Mouse (Mus musculus) Muller cell, postnatal 12 days (primary cell): ENCODE measurements at regions not wholly inside any gene's neighbourhood (a gene's known extent, or its start where the extent isn't known, plus 50 kb on each side); places are given as distances from the start of the nearest gene placed in this dataset.

Source experiments
- DNase-seq: peaks from one replicate; pipeline ENCODE4 v3.0.0-alpha.2; 2015; ENCODE audit errors: inconsistent ontology term

DNA sequence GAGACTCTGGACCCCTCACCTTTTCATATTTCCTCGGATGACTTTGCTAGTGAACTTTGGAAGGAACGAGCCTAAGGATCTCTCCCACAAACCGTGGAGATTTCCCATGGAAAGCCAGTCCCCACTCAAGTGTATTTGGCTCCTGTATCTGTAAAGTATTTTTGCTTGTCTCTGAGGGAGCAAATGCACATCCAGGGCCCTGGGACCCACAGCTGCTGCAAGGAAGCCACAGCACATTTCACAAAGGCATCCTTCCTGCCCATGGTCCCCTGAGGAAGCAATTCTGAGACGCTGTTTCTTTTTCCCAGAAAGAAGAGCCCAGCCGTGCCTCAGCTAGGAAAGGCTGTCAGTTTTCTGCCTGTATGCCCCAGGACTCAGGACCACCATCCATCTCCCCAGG is 71.7 kb upstream of the S1pr3 start:
- DNase-seq, result no peak

DNA sequence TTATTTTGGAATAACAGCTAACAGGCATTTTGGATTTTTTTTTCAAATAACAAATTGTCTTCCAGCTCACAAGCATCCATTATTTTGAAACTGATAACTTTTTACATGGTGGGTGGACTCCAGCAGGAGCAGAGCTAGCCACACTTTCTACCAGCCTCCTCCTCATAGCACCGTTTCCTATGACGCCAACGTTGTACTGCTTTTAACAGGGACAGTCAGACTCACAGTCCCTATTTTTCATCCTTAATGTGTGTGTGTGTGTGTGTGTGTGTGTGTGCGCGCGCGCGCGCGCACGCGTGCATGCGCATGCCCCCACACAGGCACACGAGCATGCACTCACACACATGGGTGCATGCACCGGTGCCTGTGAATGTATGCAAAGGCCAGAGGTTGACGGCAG is 70.5 kb upstream of the S1pr3 start:
- DNase-seq, result no peak

DNA sequence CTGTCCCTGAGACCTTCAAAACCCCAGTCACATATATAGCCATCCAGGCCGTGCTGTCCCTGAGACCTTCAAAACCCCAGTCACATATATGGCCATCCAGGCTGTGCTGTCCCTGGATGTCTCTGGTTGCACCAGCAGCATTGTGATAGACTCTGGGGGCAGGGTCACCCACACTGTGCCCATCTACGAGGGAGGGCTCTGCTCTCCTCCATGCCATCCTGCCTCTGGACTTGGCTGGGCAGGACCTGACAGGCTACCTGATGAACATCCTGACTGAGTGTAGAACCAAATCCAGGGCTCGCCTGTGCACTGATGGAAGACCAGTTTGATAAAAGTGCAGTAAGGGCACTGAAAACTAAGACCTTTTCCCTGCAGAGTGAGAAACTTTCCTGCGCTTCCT is 63.1 kb upstream of the S1pr3 start:
- no peak for DNase-seq

DNA sequence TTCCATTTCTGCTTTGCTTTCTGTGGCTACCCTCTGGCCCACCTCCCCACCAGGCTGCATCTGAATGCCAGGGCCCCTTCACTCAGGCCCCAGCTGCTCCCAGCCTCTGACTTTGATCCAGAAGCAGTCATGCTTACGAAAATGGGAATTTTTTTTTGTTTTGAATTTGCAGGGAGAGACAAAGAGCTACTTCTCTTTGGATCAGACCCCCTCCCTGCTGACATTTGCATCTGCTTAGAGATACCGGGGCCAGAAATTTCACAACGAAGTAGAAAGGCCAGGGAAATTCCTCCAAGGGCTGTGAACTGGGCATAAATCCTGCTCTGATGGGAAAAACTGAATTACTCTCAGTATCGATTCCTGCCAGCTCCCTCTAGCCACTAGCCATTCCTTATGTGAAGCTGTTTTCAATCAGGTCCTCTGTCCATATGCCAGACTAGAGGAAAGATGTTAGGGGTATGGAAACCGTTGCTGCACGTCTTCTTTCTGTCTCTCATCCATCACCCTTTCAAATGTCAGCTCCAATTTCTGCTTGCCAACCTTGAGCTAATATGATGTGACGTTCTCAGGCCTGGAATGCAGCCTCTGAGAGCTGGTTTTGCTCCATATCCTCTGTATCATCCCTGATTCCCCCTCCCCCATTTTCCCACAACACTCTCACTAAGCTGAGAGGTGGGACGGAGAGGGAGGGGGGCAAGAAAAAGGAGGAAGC is 62.4 kb upstream of the S1pr3 start:
- peak; percentile 98 for DNase-seq

DNA sequence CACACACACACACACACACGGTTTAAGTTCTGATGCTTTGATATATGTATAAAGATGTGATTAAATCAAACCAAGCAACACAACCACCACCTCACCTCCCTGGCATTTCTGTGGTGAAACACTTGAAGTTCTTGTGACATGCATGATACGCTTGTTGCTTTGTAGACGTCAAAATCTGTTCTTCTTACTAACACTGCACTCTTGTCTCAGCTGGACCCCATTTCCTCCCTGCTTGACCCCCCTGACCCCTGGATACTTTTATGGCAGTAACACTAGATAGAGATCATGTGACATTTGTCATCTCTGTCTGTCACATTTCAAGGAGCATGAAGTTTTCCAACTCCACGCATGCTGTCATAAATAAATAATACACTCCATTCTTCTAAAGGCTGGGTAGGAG is 59.7 kb upstream of the S1pr3 start:
- DNase-seq, result no peak

DNA sequence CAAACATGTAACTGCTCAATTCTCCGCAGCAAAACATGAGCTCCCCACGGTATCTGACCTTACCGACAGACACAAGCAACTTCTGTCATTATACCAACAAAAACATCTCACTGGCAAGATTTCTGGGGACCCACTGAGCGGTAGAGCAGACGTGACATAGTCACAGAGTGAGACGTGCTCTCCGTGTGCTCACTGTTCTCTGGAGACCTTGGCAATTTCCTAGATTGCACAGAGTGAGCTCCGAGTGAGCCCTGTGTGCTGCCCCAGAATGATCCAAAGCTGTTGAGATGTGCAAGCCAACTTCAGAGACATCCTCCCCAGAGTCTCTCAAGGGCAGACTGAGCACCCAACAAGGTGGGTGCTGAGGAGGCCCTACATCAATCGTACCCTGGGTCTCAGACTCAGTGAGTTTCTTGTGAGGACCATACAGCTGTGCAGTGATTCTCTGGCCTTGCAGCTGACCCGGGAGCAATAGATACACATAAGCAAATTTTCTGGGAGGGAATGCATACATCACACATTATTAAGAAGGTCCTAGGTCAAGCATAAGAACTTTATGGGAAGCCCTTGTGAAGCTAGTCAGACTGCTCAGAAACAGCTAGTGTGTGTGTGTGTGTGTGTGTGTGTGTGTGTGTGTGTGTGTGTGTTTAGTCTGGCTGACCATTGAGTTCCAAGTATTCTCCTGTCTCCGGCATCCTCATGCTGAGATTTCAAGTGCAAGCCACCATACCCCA is 58.5 kb upstream of the S1pr3 start:
- DNase-seq, result no peak

DNA sequence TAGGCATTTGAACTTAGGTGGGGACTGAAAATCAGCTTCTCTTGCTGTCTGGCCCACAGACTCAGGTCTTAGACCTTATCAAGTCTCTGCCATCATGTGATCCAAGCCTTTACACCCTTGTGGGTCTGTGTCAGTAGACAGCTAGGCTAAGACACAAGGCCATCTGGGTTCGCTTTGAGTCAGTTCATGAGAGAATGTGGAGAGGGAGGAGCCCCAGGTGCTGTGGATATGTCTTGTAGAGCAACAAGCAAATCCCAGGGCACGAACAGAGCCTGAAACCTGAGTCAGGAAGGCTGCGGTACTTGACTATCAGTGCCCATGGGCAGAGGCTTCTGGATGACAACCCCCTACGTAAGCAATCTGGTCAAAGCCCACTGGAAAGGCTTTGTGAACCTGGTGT is 55.6 kb upstream of the S1pr3 start:
- no peak for DNase-seq

DNA sequence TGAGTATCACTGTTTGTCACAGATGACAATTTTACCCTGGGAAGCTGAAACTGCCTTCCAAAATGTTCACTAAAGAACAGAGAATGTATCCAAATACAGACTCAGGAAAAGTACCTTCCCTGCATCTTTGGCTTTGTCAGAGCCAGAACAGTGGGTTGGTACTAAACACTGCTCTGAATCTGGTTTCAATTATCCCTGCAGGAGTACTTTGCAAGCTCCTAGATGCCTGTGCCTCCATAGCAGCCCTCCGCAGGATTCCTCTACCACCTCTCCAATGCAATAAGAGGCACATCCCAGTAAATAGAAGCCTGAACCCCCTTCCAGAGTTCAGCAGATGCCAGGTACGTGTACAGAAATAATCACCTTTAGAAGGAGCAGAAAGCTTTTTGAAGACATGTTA is 52.9 kb upstream of the S1pr3 start:
- no peak for DNase-seq
